Mouse (Mus musculus): ENCODE data around the gene Fcgrt. TPM values are rescaled to one million over a fixed set of nuclear protein-coding genes. Genes with fewer than 3 reads are reported as not detected.

Gene Fcgrt
- polyA plus RNA-seq, 1 experiment from 2014 or later = 143 TPM

- Histone ChIP-seq H3K4me1 (ENCODE audit: insufficient read depth, low read depth, low read length) (no peaks in the 10 kb centered on the region), H3K27me3 (replicated peaks; ENCODE audit: insufficient read depth, low read length) (no peaks in the 10 kb centered on the region), H3K27ac (ENCODE audit: low read length) (peak overlapping the region; percentile 2; the same call in 1 of the 2 replicates), H3K9ac (replicated peaks; ENCODE audit: low read depth) (no peak overlapping the region), H3K9me3 (ENCODE audit: low read length) (no peaks in the 10 kb centered on the region), H3K4me3 (ENCODE audit: low read depth, low read length) (no peak overlapping the region), H3K4me2 (replicated peaks; ENCODE audit: low read depth, low read length) (no peak overlapping the region), H3K36me3 (ENCODE audit: insufficient read depth, low read length) (no peaks in the 10 kb centered on the region)
- TF ChIP-seq EP300 (IDR thresholded peaks at IDR 0.05) (no peak), CTCF (IDR thresholded peaks at IDR 0.05) (no peak)
- DNase-seq (ENCODE audit: low spot score) = peak; percentile 53
- no peak for ATAC-seq
- 34% methylated on average over 16 of the region's 18 CpGs for WGBS
Measured at GRCm38 (mm10) chr7:45093516-45093905, 10.1 kb downstream of the Fcgrt start.

GRCm38 (mm10) chr7:45092828-45093515 lies 10.7 kb downstream of the Fcgrt start:
- Histone ChIP-seq H3K27ac (ENCODE audit: low read length) (peak overlapping the region; percentile 2; the same call in 1 of the 2 replicates), H3K9me3 (ENCODE audit: low read length) (no peaks in the 10 kb centered on the region), H3K4me2 (replicated peaks; ENCODE audit: low read depth, low read length) (no peak overlapping the region), H3K4me1 (ENCODE audit: insufficient read depth, low read depth, low read length) (no peaks in the 10 kb centered on the region), H3K36me3 (ENCODE audit: insufficient read depth, low read length) (no peaks in the 10 kb centered on the region), H3K27me3 (replicated peaks; ENCODE audit: insufficient read depth, low read length) (no peaks in the 10 kb centered on the region), H3K4me3 (ENCODE audit: low read depth, low read length) (no peak overlapping the region), H3K9ac (replicated peaks; ENCODE audit: low read depth) (no peak overlapping the region)
- 41% methylated on average over 12 of the region's 12 CpGs for WGBS
- DNase-seq (ENCODE audit: low spot score) (no peak), ATAC-seq (no peak)
- TF ChIP-seq EP300 (IDR thresholded peaks at IDR 0.05) = no peak
- 0 out of 2 replicates have a peak, but pooled peaks have one; percentile 1 for TF ChIP-seq CTCF (IDR thresholded peaks at IDR 0.05)

GRCm38 (mm10) chr7:45092048-45092447 lies 11.6 kb downstream of the Fcgrt start, which contains the start of gene Rcn3:
Gene Rcn3 (minus strand): TSS chr7:45092221.
- Histone ChIP-seq H3K27me3 (replicated peaks; ENCODE audit: insufficient read depth, low read length) (no peaks in the 10 kb centered on the region), H3K4me3 (ENCODE audit: low read depth, low read length) (peak within 1 kb of the TSS; percentile 34), H3K27ac (ENCODE audit: low read length) (peak within 1 kb of the TSS; percentile 51), H3K36me3 (ENCODE audit: insufficient read depth, low read length) (no peaks in the 10 kb centered on the region), H3K4me2 (replicated peaks; ENCODE audit: low read depth, low read length) (peak within 1 kb of the TSS; percentile 51), H3K9ac (replicated peaks; ENCODE audit: low read depth) (peak within 1 kb of the TSS; percentile 26), H3K9me3 (ENCODE audit: low read length) (no peaks in the 10 kb centered on the region), H3K4me1 (ENCODE audit: insufficient read depth, low read depth, low read length) (no peaks in the 10 kb centered on the region)
- DNase-seq (ENCODE audit: low spot score) = peak; percentile 95
- peak; percentile 95 for ATAC-seq
- TF ChIP-seq CTCF (IDR thresholded peaks at IDR 0.05) (no peak), EP300 (IDR thresholded peaks at IDR 0.05) (no peak)
- under 1% methylated on average over 16 of the region's 16 CpGs for whole genome bisulfite sequencing

- no peaks in the 10 kb centered on the region for H3K36me3 ChIP-seq (ENCODE audit: insufficient read depth, low read length)
- H3K4me2 ChIP-seq (replicated peaks; ENCODE audit: low read depth, low read length) = peak overlapping the region; percentile 51
- ATAC-seq (peak; percentile 40), DNase-seq (ENCODE audit: low spot score) (peak; percentile 52)
- peak overlapping the region; percentile 51 for H3K27ac ChIP-seq (ENCODE audit: low read length)
- TF ChIP-seq EP300 (IDR thresholded peaks at IDR 0.05) (no peak), CTCF (IDR thresholded peaks at IDR 0.05) (no peak)
- WGBS = 13% methylated on average over 34 of the region's 35 CpGs
- H3K4me3 ChIP-seq (ENCODE audit: low read depth, low read length) = peak overlapping the region; percentile 34
- H3K9me3 ChIP-seq (ENCODE audit: low read length) = no peaks in the 10 kb centered on the region
- H3K27me3 ChIP-seq (replicated peaks; ENCODE audit: insufficient read depth, low read length) = no peaks in the 10 kb centered on the region
- peak overlapping the region; percentile 26 for H3K9ac ChIP-seq (replicated peaks; ENCODE audit: low read depth)
- H3K4me1 ChIP-seq (ENCODE audit: insufficient read depth, low read depth, low read length) = no peaks in the 10 kb centered on the region
Measured at GRCm38 (mm10) chr7:45091001-45091990, 12.4 kb downstream of the Fcgrt start.

GRCm38 (mm10) chr7:45090251-45090977 lies 13.2 kb downstream of the Fcgrt start:
- H3K27ac ChIP-seq (ENCODE audit: low read length) = peak overlapping the region; percentile 51; the same call in 1 of the 2 replicates
- WGBS = 74% methylated on average over 13 of the region's 13 CpGs
- no peak overlapping the region for H3K9ac ChIP-seq (replicated peaks; ENCODE audit: low read depth)
- no peak overlapping the region; the same call in 1 of the 2 replicates for H3K4me2 ChIP-seq (replicated peaks; ENCODE audit: low read depth, low read length)
- H3K4me1 ChIP-seq (ENCODE audit: insufficient read depth, low read depth, low read length) = no peaks in the 10 kb centered on the region
- H3K4me3 ChIP-seq (ENCODE audit: low read depth, low read length) = no peak overlapping the region
- no peaks in the 10 kb centered on the region for H3K9me3 ChIP-seq (ENCODE audit: low read length)
- H3K36me3 ChIP-seq (ENCODE audit: insufficient read depth, low read length) = no peaks in the 10 kb centered on the region
- TF ChIP-seq CTCF (IDR thresholded peaks at IDR 0.05) (no peak), EP300 (IDR thresholded peaks at IDR 0.05) (no peak)
- DNase-seq (ENCODE audit: low spot score) = no peak
- ATAC-seq = no peak
- no peaks in the 10 kb centered on the region for H3K27me3 ChIP-seq (replicated peaks; ENCODE audit: insufficient read depth, low read length)
